Mouse (Mus musculus) liver, embryonic 16.5 days (tissue): ENCODE measurements around the gene Zfp3. TPM values are rescaled to one million over a fixed set of nuclear protein-coding genes. Genes with fewer than 3 reads are reported as not detected.
"Not testable (repeated sequence)": the region's sequence is repeated elsewhere in the genome, so short reads cannot be mapped to it uniquely, and the experiment has no call there.

Source experiments
- ATAC-seq: fragments of 200-750 bp; cut with Nextera tagmentation; 2 replicates; pipeline ENCODE4 v1.8.0; 2017; ENCODE audit warnings: low read depth, mild to moderate bottlenecking, moderate number of reproducible peaks, moderate library complexity
- H3K27ac ChIP-seq: fragments of 300-500 bp; sonication (generic); 2 replicates; pipeline ENCODE4 v1.5.1; 2014; ENCODE audit warnings: mild to moderate bottlenecking, low read length
- H3K27me3 ChIP-seq: fragments of 300-500 bp; sonication (generic); 2 replicates; pipeline ENCODE4 v1.6.1; 2014; ENCODE audit warnings: low read depth, low read length, mixed read lengths; ENCODE audit not compliant: control insufficient read depth, insufficient read depth
- H3K36me3 ChIP-seq: fragments of 300-500 bp; sonication (generic); 2 replicates; pipeline ENCODE4 v1.6.1; 2014; ENCODE audit warnings: mild to moderate bottlenecking; ENCODE audit not compliant: control insufficient read depth, insufficient read depth
- H3K4me1 ChIP-seq: fragments of 300-500 bp; sonication (generic); 2 replicates; pipeline ENCODE4 v1.6.1; 2014; ENCODE audit warnings: low read depth, low read length, mixed read lengths; ENCODE audit not compliant: control insufficient read depth
- H3K4me2 ChIP-seq: fragments of 300-500 bp; sonication (generic); 2 replicates; pipeline ENCODE4 v1.6.1; 2014; ENCODE audit warnings: low read depth, low read length, mixed read lengths
- H3K4me3 ChIP-seq: fragments of 300-500 bp; sonication (generic); 2 replicates; pipeline ENCODE4 v1.5.1; 2014; ENCODE audit warnings: low read depth, mild to moderate bottlenecking, low read length
- H3K9ac ChIP-seq: fragments of 300-500 bp; sonication (generic); 2 replicates; pipeline ENCODE4 v1.6.1; 2014; ENCODE audit warnings: low read depth, low read length
- H3K9me3 ChIP-seq: fragments of 300-500 bp; sonication (generic); replicated peaks from 2 replicates; pipeline ENCODE4 v1.6.1; 2016; ENCODE audit warnings: low read length; ENCODE audit not compliant: control insufficient read depth
- WGBS: fragments of 180-500 bp; shearing (Covaris S2); extraction: QIAGEN DNeasy Blood & Tissue Kit; methylation state at CpG from one replicate; pipeline ENCODE4 v1.1.7; 2014; ENCODE audit not compliant: insufficient replicate concordance; 5-methylcytosine and 5-hydroxymethylcytosine counted together
- polyA plus RNA-seq: library from polyadenylated mRNA; unstranded; fragments of >200 nt; fragmentation: Nextera tagmentation; extraction: Ambion mirVana; gene quantifications from 2 replicates; pipeline ENCODE4 v1.2.1, GENCODE M21; 2015

Zfp3 gene
- polyA plus RNA-seq, 1 experiment from 2014 or later, result 1.6 TPM

GRCm38 (mm10) chr11:70752337-70753017 is 11.5 kb upstream of the Zfp3 start:
- ATAC-seq, result no peak

GRCm38 (mm10) chr11:70753146-70753545 is 10.9 kb upstream of the Zfp3 start:
- no peak overlapping the region for H3K4me2 ChIP-seq
- peaks cover 4% of the 10 kb centered on the region for H3K4me1 ChIP-seq
- H3K27ac ChIP-seq, result no peak overlapping the region
- 79% methylated on average over 10 of the region's 10 CpGs for WGBS
- ATAC-seq, result no peak
- H3K9ac ChIP-seq, result no peak overlapping the region
- H3K4me3 ChIP-seq, result no peak overlapping the region
- H3K36me3 ChIP-seq, result no peaks in the 10 kb centered on the region
- H3K9me3 ChIP-seq, result no peaks in the 10 kb centered on the region
- H3K27me3 ChIP-seq, result no peaks in the 10 kb centered on the region; the same call in 1 of the 2 replicates

More at GRCm38 (mm10) chr11:70752337-70753017, 11.5 kb upstream of the Zfp3 start:
- no peaks in the 10 kb centered on the region; the same call in 1 of the 2 replicates for H3K27me3 ChIP-seq
- H3K4me3 ChIP-seq, result no peak overlapping the region
- H3K9ac ChIP-seq, result no peak overlapping the region
- WGBS, result 44% methylated on average over 4 of the region's 4 CpGs
- no peaks in the 10 kb centered on the region for H3K9me3 ChIP-seq
- no peak overlapping the region for H3K4me2 ChIP-seq
- no peak overlapping the region for H3K27ac ChIP-seq
- H3K36me3 ChIP-seq, result no peaks in the 10 kb centered on the region
- peaks cover 4% of the 10 kb centered on the region for H3K4me1 ChIP-seq

GRCm38 (mm10) chr11:70754476-70754875 is 9.5 kb upstream of the Zfp3 start:
- no peaks in the 10 kb centered on the region; the same call in 1 of the 2 replicates for H3K27me3 ChIP-seq
- no peaks in the 10 kb centered on the region for H3K9me3 ChIP-seq
- H3K9ac ChIP-seq, result no peak overlapping the region
- H3K36me3 ChIP-seq, result no peaks in the 10 kb centered on the region
- no peak overlapping the region for H3K4me3 ChIP-seq
- no peak overlapping the region for H3K4me2 ChIP-seq
- WGBS, result 56% methylated on average over 4 of the region's 4 CpGs
- no peak for ATAC-seq
- peaks cover 4% of the 10 kb centered on the region for H3K4me1 ChIP-seq
- no peak overlapping the region for H3K27ac ChIP-seq

- Histone ChIP-seq H3K27me3 (no peaks in the 10 kb centered on the region; the same call in 1 of the 2 replicates), H3K4me3 (no peak overlapping the region), H3K27ac (no peak overlapping the region), H3K36me3 (no peaks in the 10 kb centered on the region), H3K4me1 (peaks cover 4% of the 10 kb centered on the region), H3K9me3 (no peaks in the 10 kb centered on the region), H3K9ac (no peak overlapping the region), H3K4me2 (no peak overlapping the region)
- WGBS, result 58% methylated on average over 7 of the region's 7 CpGs
- ATAC-seq, result no peak
Measured at GRCm38 (mm10) chr11:70754958-70755357, 9.1 kb upstream of the Zfp3 start.

- H3K9me3 ChIP-seq, result no peaks in the 10 kb centered on the region
- no peak for ATAC-seq
- no peak overlapping the region for H3K27ac ChIP-seq
- WGBS, result 5% methylated on average over 7 of the region's 7 CpGs
- peaks cover 4% of the 10 kb centered on the region for H3K4me1 ChIP-seq
- H3K27me3 ChIP-seq, result no peaks in the 10 kb centered on the region; the same call in 1 of the 2 replicates
- H3K4me2 ChIP-seq, result no peak overlapping the region
- no peaks in the 10 kb centered on the region for H3K36me3 ChIP-seq
- H3K9ac ChIP-seq, result no peak overlapping the region
- H3K4me3 ChIP-seq, result no peak overlapping the region
Measured at GRCm38 (mm10) chr11:70755645-70756044, 8.4 kb upstream of the Zfp3 start.

GRCm38 (mm10) chr11:70760446-70760845 is 3.6 kb upstream of the Zfp3 start:
- H3K36me3 ChIP-seq, ATAC-seq, H3K27ac ChIP-seq, H3K9me3 ChIP-seq, H3K4me3 ChIP-seq, H3K4me1 ChIP-seq, H3K4me2 ChIP-seq, H3K27me3 ChIP-seq, H3K9ac ChIP-seq: not testable (repeated sequence)
- 54% methylated on average over 3 of the region's 3 CpGs for WGBS

GRCm38 (mm10) chr11:70762641-70763040 is 1.4 kb upstream of the Zfp3 start:
- Histone ChIP-seq H3K4me1 (peaks cover 7% of the 10 kb centered on the region), H3K36me3 (no peaks in the 10 kb centered on the region; the same call in 1 of the 2 replicates), H3K4me2 (no peak overlapping the region), H3K27me3 (no peaks in the 10 kb centered on the region), H3K27ac (no peak overlapping the region), H3K4me3 (no peak overlapping the region), H3K9me3 (no peaks in the 10 kb centered on the region), H3K9ac (no peak overlapping the region)
- ATAC-seq, result no peak
- 66% methylated on average over 9 of the region's 9 CpGs for WGBS

GRCm38 (mm10) chr11:70763582-70763935 is 450 bp upstream of the Zfp3 start:
- peaks cover 7% of the 10 kb centered on the region for H3K4me1 ChIP-seq
- peak overlapping the region; percentile 91 for H3K4me2 ChIP-seq
- H3K27ac ChIP-seq, result peak overlapping the region; percentile 80
- H3K36me3 ChIP-seq, result no peaks in the 10 kb centered on the region; the same call in 1 of the 2 replicates
- WGBS, result 28% methylated on average over 3 of the region's 3 CpGs
- H3K4me3 ChIP-seq, result peak overlapping the region; percentile 74
- H3K9ac ChIP-seq, result peak overlapping the region; percentile 79
- no peaks in the 10 kb centered on the region for H3K27me3 ChIP-seq
- no peaks in the 10 kb centered on the region for H3K9me3 ChIP-seq
- ATAC-seq, result no peak

GRCm38 (mm10) chr11:70765776-70766445 is 1.9 kb downstream of the Zfp3 start:
- Histone ChIP-seq H3K4me3 (no peak overlapping the region), H3K36me3 (no peaks in the 10 kb centered on the region; the same call in 1 of the 2 replicates), H3K9me3 (no peaks in the 10 kb centered on the region), H3K9ac (no peak overlapping the region), H3K4me2 (no peak overlapping the region), H3K4me1 (peaks cover 7% of the 10 kb centered on the region), H3K27ac (no peak overlapping the region), H3K27me3 (no peaks in the 10 kb centered on the region)
- WGBS, result 53% methylated on average over 16 of the region's 16 CpGs
- no peak for ATAC-seq
